Mouse (Mus musculus) liver, embryonic 16.5 days (tissue): ENCODE measurements around the gene Dazap2. TPM values are rescaled to one million over a fixed set of nuclear protein-coding genes. Genes with fewer than 3 reads are reported as not detected.

Experiments used
- ATAC-seq: fragments of 200-750 bp; cut with Nextera tagmentation; 2 replicates; pipeline ENCODE4 v1.8.0; 2017; ENCODE audit warnings: low read depth, mild to moderate bottlenecking, moderate number of reproducible peaks, moderate library complexity
- H3K27ac ChIP-seq: fragments of 300-500 bp; sonication (generic); 2 replicates; pipeline ENCODE4 v1.5.1; 2014; ENCODE audit warnings: mild to moderate bottlenecking, low read length
- H3K27me3 ChIP-seq: fragments of 300-500 bp; sonication (generic); 2 replicates; pipeline ENCODE4 v1.6.1; 2014; ENCODE audit warnings: low read depth, low read length, mixed read lengths; ENCODE audit not compliant: control insufficient read depth, insufficient read depth
- H3K36me3 ChIP-seq: fragments of 300-500 bp; sonication (generic); 2 replicates; pipeline ENCODE4 v1.6.1; 2014; ENCODE audit warnings: mild to moderate bottlenecking; ENCODE audit not compliant: control insufficient read depth, insufficient read depth
- H3K4me1 ChIP-seq: fragments of 300-500 bp; sonication (generic); 2 replicates; pipeline ENCODE4 v1.6.1; 2014; ENCODE audit warnings: low read depth, low read length, mixed read lengths; ENCODE audit not compliant: control insufficient read depth
- H3K4me2 ChIP-seq: fragments of 300-500 bp; sonication (generic); 2 replicates; pipeline ENCODE4 v1.6.1; 2014; ENCODE audit warnings: low read depth, low read length, mixed read lengths
- H3K4me3 ChIP-seq: fragments of 300-500 bp; sonication (generic); 2 replicates; pipeline ENCODE4 v1.5.1; 2014; ENCODE audit warnings: low read depth, mild to moderate bottlenecking, low read length
- H3K9ac ChIP-seq: fragments of 300-500 bp; sonication (generic); 2 replicates; pipeline ENCODE4 v1.6.1; 2014; ENCODE audit warnings: low read depth, low read length
- H3K9me3 ChIP-seq: fragments of 300-500 bp; sonication (generic); replicated peaks from 2 replicates; pipeline ENCODE4 v1.6.1; 2016; ENCODE audit warnings: low read length; ENCODE audit not compliant: control insufficient read depth
- WGBS: fragments of 180-500 bp; shearing (Covaris S2); extraction: QIAGEN DNeasy Blood & Tissue Kit; methylation state at CpG from one replicate; pipeline ENCODE4 v1.1.7; 2014; ENCODE audit not compliant: insufficient replicate concordance; 5-methylcytosine and 5-hydroxymethylcytosine counted together
- polyA plus RNA-seq: library from polyadenylated mRNA; unstranded; fragments of >200 nt; fragmentation: Nextera tagmentation; extraction: Ambion mirVana; gene quantifications from 2 replicates; pipeline ENCODE4 v1.2.1, GENCODE M21; 2015

Gene Dazap2
- 131 and 146 TPM in 2 replicates for polyA plus RNA-seq

DNA sequence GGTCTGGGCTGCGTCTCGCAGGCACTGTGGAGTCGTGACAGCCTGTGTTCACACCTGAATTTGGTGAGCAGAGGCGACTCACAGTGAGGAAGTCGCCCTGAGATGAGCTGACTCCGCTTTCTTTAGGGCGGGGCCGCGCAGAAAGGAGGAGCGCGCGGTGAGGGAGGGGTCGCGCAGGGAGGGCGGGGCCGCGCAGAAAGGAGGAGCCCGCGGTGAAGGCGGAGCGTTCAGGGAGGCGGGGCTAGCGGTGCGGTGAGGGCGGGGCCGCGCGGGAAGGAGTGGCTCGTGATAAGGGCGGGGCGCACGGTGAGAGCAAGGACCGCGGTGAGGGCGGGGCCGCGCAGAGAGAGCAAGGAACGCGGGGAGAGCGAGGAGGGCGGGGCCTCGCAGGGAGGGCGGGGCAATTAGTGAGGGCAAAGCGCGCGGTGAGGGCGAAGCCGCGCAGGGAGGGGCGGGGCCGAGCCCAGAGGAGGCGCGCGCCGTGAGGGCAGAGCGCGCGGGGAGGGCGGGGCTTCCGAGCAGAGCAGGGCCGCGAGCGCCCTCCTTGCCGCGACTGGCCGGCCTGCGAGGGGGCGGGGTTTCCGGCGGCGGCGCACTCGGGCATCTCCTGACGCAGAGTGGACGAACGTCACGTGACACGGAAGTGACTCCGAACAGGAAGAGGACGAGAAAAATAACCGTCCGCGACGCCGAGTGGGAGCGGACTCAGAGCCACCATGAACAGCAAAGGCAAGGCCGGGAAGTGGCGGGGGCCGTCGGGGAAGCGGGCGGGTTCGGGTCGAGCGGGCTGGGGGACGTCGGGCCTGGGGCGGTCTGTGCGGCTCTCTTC, at the start of gene Dazap2:
Gene Dazap2 (plus strand): TSS at position 354 of the 829 bp plus-strand sequence.
- H3K27ac ChIP-seq, result peak within 1 kb of the TSS; percentile 99
- under 1% methylated on average over 77 of the region's 99 CpGs for WGBS

DNA sequence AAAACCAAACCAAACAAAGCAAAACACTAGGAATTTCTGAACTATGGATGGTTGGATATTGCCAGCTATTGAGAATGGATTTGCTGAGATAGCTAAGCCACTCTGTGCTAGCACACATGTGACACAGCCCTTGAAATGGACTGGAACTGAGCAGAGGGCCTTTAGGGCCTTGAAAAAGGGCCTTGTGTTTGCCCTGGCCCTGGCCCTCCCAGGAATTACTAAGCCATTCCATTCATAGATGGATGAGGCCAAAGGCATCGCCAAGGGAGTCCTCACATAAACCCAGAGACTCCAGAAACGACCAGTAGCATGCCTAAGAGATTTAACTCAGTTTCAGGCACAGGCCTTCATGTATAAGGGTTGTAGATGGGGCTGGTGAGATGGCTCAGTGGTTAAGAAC, 48.6 kb upstream of the Dazap2 start:
- no peaks in the 10 kb centered on the region for H3K4me1 ChIP-seq
- no peak overlapping the region for H3K9ac ChIP-seq
- H3K27ac ChIP-seq, result no peak overlapping the region
- H3K27me3 ChIP-seq, result no peaks in the 10 kb centered on the region
- H3K36me3 ChIP-seq, result no peaks in the 10 kb centered on the region
- 48% methylated on average over 2 of the region's 2 CpGs for WGBS
- H3K4me2 ChIP-seq, result no peak overlapping the region
- H3K9me3 ChIP-seq, result no peaks in the 10 kb centered on the region
- no peak for ATAC-seq
- no peak overlapping the region for H3K4me3 ChIP-seq

More for the DNA sequence above, at the start of gene Dazap2:
- Histone ChIP-seq H3K4me2 (peak within 1 kb of the TSS; percentile 92), H3K9ac (peak within 1 kb of the TSS; percentile 99), H3K4me3 (peak within 1 kb of the TSS; percentile 97), H3K27me3 (no peaks in the 10 kb centered on the region), H3K4me1 (peaks cover 24% of the 10 kb centered on the region), H3K36me3 (peaks cover 31% of the 10 kb centered on the region), H3K9me3 (no peaks in the 10 kb centered on the region)
- peak; percentile 82 for ATAC-seq

DNA sequence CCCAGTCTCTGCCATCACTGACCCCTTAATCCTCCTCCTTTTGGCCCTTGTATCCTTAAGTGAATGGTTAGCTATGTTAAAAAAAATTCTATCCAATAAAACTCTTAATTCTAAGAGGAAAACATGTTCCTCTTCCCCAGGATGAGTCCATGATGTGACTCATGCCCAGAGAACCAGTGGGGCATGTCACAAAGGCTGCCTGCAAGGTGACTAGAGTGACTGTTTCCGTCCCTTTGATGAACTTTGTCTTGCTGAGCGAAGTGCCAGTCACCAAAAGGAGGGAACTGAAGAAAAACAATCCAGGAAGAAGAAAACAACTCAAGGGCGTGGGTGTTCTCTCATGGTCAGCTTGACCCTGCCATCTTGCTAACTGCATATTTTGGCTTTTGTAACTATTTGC, 45.9 kb upstream of the Dazap2 start:
- no peak for ATAC-seq
- Histone ChIP-seq H3K9ac (no peak overlapping the region), H3K4me3 (no peak overlapping the region), H3K4me1 (no peaks in the 10 kb centered on the region), H3K4me2 (no peak overlapping the region), H3K9me3 (no peaks in the 10 kb centered on the region), H3K27me3 (no peaks in the 10 kb centered on the region), H3K27ac (no peak overlapping the region), H3K36me3 (no peaks in the 10 kb centered on the region)
- 49% methylated on average over 3 of the region's 3 CpGs for WGBS

DNA sequence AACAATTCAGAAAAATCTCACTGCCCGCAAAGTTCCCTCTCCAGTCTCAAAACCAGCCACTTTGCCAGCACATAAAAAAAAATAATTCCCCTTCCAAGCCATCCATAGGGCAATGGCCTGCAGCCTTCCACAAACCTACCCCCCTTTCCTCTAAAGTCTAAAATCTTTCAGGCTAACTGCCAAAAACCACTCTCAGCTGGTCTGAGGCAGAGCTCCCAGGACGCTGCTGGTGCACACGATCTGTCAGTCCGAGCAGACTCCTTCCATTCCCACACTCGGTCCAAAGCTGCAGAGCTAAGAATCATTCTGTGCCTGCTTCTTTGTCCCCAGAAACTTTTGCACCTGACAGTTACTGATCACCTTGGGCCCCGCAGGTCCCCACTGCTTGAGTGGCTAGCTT, 41.2 kb upstream of the Dazap2 start:
- no peak for ATAC-seq
- H3K4me2 ChIP-seq, result no peak overlapping the region
- no peak overlapping the region for H3K27ac ChIP-seq
- no peaks in the 10 kb centered on the region for H3K36me3 ChIP-seq
- no peaks in the 10 kb centered on the region for H3K9me3 ChIP-seq
- WGBS, result 47% methylated on average over 6 of the region's 6 CpGs
- H3K9ac ChIP-seq, result no peak overlapping the region
- no peaks in the 10 kb centered on the region for H3K27me3 ChIP-seq
- H3K4me3 ChIP-seq, result no peak overlapping the region
- H3K4me1 ChIP-seq, result no peaks in the 10 kb centered on the region

DNA sequence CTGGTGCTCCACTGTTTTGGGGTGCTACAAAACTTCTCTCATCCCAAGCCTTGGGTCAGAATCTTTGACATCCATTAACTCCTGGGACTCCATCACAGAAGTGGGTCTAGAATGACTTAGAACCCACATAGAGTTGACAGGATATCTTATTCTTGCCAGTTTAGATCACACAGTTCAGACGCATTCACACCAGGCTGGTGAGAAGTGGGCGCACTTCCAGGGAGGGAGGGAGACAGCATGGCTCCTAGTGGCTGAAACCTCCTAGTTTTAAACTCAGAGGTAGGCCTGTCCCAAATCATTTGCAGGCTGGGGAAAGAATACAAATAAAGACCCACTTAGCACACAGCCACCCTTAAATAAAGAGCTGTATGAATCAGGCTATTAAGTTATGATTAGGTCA, 40.8 kb upstream of the Dazap2 start:
- Histone ChIP-seq H3K4me3 (no peak overlapping the region), H3K9me3 (no peaks in the 10 kb centered on the region), H3K4me2 (no peak overlapping the region), H3K27ac (no peak overlapping the region), H3K36me3 (no peaks in the 10 kb centered on the region), H3K9ac (no peak overlapping the region), H3K4me1 (no peaks in the 10 kb centered on the region), H3K27me3 (no peaks in the 10 kb centered on the region)
- no peak for ATAC-seq
- 72% methylated on average over 2 of the region's 2 CpGs for WGBS

DNA sequence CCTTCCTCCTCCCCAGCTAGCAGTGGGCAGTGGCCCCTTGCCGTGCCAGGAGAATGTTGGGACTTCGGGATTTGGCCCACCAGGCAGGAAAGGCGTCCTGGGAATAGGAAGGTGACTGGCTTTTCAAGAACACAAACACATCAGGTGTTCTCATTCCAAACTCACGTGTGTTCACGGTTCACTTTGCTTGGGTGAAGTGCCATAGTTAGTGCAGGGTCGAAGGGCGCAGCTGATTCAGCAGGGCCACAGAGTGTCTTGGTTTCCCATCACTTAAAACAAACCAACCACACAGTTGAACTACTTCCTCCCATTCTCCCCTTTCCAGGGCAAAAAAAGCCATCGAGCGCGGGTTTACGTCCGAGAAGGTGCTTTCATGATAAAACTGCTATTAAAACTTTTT, 39.8 kb upstream of the Dazap2 start:
- Histone ChIP-seq H3K4me1 (no peaks in the 10 kb centered on the region), H3K9ac (no peak overlapping the region), H3K36me3 (no peaks in the 10 kb centered on the region), H3K9me3 (no peaks in the 10 kb centered on the region), H3K4me3 (no peak overlapping the region), H3K4me2 (no peak overlapping the region), H3K27ac (no peak overlapping the region), H3K27me3 (no peaks in the 10 kb centered on the region)
- WGBS, result 45% methylated on average over 12 of the region's 12 CpGs
- ATAC-seq, result no peak

DNA sequence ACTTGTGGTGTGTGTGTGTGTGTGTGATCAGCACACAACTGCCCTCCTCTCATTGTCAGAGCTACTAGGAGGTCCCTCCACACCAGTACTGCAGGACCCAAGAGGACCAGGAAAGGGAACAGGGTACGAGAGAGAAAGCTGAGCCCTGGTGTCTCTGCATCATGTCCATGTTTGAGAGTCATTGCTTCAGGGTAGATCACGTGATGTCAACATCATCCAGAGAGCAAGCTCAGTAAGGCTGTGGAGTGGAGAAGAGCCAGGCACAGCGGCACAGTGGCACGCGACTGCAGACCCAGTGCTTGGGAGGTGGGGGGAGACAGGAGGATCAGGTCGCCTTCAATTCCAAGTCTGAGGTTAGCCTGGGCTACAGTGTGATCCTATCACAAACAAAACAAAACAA, 38.8 kb upstream of the Dazap2 start:
- no peak overlapping the region for H3K27ac ChIP-seq
- no peak overlapping the region for H3K9ac ChIP-seq
- no peak for ATAC-seq
- no peaks in the 10 kb centered on the region for H3K4me1 ChIP-seq
- 62% methylated on average over 6 of the region's 6 CpGs for WGBS
- H3K4me3 ChIP-seq, result no peak overlapping the region
- no peaks in the 10 kb centered on the region for H3K36me3 ChIP-seq
- H3K9me3 ChIP-seq, result no peaks in the 10 kb centered on the region
- H3K4me2 ChIP-seq, result no peak overlapping the region
- H3K27me3 ChIP-seq, result no peaks in the 10 kb centered on the region

DNA sequence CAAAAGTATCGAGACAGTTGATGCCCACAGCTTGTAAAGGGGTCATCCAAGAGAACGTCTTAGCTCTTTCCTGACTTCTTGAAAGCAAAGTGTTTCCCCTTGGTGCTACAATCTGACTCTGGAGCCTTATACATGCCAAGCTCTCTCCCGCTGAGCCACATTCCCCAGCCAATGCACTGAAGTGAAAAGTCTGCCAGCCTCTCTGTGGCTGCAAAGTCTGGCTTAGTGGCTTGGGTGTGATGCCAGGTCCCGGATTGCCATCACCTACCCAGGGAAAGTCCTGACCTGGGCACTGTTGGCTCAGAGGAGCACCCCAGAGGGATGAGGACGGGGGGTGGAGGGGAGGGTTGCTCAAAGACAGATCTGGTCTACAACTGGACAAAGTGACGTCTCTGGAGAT, 38.3 kb upstream of the Dazap2 start:
- WGBS, result 61% methylated on average over 6 of the region's 6 CpGs
- Histone ChIP-seq H3K36me3 (no peaks in the 10 kb centered on the region), H3K9me3 (no peaks in the 10 kb centered on the region), H3K27ac (no peak overlapping the region), H3K27me3 (no peaks in the 10 kb centered on the region), H3K4me3 (no peak overlapping the region), H3K4me2 (no peak overlapping the region), H3K9ac (no peak overlapping the region), H3K4me1 (no peaks in the 10 kb centered on the region)
- no peak for ATAC-seq

DNA sequence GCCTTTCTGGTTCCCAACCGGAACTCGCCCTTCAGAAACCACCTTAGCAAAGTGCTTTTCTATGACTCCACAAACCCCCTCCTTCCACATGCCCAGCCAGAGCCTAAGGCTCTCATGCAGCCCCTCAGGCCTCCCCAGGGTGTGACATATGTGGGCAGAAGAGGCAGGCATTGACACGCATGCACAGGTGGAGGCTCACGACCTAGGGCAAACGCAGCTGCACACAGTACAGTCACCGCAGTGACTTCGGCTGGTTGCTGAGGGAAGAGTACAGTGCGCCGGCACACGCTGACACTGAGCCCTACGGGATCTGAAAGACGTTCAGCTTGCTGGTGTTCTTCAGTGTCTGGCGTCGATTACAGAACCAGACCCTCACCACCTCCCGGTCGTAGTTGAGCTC, 37.2 kb upstream of the Dazap2 start:
- Histone ChIP-seq H3K4me2 (no peak overlapping the region), H3K9ac (no peak overlapping the region), H3K4me1 (no peaks in the 10 kb centered on the region), H3K9me3 (no peaks in the 10 kb centered on the region), H3K27me3 (no peaks in the 10 kb centered on the region), H3K4me3 (no peak overlapping the region), H3K36me3 (no peaks in the 10 kb centered on the region), H3K27ac (no peak overlapping the region)
- 78% methylated on average over 16 of the region's 16 CpGs for WGBS
- no peak for ATAC-seq
